ENCODE assay signal across 11 mouse cellular contexts in the genomic region with DNA sequence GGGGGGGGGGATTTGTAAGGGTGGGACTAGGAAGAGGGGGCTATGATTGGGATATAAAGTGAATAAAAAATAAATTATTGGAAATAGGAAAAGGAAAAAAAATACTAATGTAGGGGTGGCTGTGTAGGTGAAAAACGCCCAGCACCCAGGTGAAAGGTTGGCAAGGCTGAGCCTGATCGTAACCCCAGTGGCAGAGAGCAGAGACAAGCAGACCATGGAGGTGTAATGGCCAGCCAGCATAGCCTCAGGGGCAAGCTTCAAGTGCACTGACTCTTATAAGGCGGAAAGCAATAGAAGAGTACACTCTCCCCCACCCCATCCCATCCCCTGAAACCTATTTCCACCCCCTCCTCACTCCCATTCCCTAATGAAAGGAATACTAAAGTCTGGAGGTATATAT. TPM values are rescaled to one million over a fixed set of nuclear protein-coding genes. Genes with fewer than 3 reads are reported as not detected.
DNase-seq lines count a peak whose midpoint lies in the region; ATAC-seq lines count a peak whose summit lies in the region.
"Had no signal": no experiment of that assay in that cellular context is flagged by ENCODE, and none has a peak within 500 bp of the region (broad histone marks: within the 10 kb centered on the region; RNA-seq: fewer than 3 reads in every experiment).

No protein-coding gene starts in this region.

- H3K36me3 ChIP-seq in erythroblast, embryonic 14.5 days (ENCODE audit: control insufficient read depth), result peaks cover 25% of the 10 kb centered on the region
- H3K36me3 ChIP-seq in kidney, embryonic 16.5 days (ENCODE audit: insufficient read depth, low read length), result peaks cover 23% of the 10 kb centered on the region
- peaks cover 25% of the 10 kb centered on the region for H3K36me3 ChIP-seq in intestine, embryonic 14.5 days (ENCODE audit: control insufficient read depth, insufficient read depth, low read length)
- peaks cover 21% of the 10 kb centered on the region for H3K36me3 ChIP-seq in midbrain, embryonic 14.5 days (ENCODE audit: control insufficient read depth, insufficient read depth, low read length)

- H3K9me3 ChIP-seq in erythroblast, embryonic 14.5 days (ENCODE audit: control insufficient read depth, low read length), result no peaks in the 10 kb centered on the region
- H3K9me3 ChIP-seq in kidney, embryonic 16.5 days (ENCODE audit: low read length), result no peaks in the 10 kb centered on the region
- H3K9me3 ChIP-seq in intestine, embryonic 14.5 days (ENCODE audit: control insufficient read depth, low read length), result no peaks in the 10 kb centered on the region
- H3K9me3 ChIP-seq in midbrain, embryonic 14.5 days (ENCODE audit: control insufficient read depth, low read length), result no peaks in the 10 kb centered on the region

- no peak overlapping the region for H3K4me2 ChIP-seq in kidney, embryonic 16.5 days (replicated peaks; ENCODE audit: low read depth, low read length)
- peak overlapping the region; percentile 63; the same call in 1 of the 2 replicates for H3K4me2 ChIP-seq in intestine, embryonic 14.5 days (ENCODE audit: low read length)
- 0 out of 2 replicates have a peak overlapping the region, but pooled peaks have one; percentile 77 for H3K4me2 ChIP-seq in midbrain, embryonic 14.5 days (ENCODE audit: low read length)

- H3K27me3 ChIP-seq in erythroblast, embryonic 14.5 days (ENCODE audit: control insufficient read depth), result no peaks in the 10 kb centered on the region
- no peaks in the 10 kb centered on the region for H3K27me3 ChIP-seq in kidney, embryonic 16.5 days (ENCODE audit: insufficient read depth, low read length)
- no peaks in the 10 kb centered on the region for H3K27me3 ChIP-seq in intestine, embryonic 14.5 days (replicated peaks; ENCODE audit: control insufficient read depth, insufficient read depth, low read length)
- no peaks in the 10 kb centered on the region for H3K27me3 ChIP-seq in midbrain, embryonic 14.5 days (ENCODE audit: control insufficient read depth, insufficient read depth, low read length)

- H3K4me3 ChIP-seq in erythroblast, embryonic 14.5 days (replicated peaks), result peak overlapping the region; percentile 93
- no peak overlapping the region for H3K4me3 ChIP-seq in kidney, embryonic 16.5 days (ENCODE audit: low read length)
- no peak overlapping the region for H3K4me3 ChIP-seq in intestine, embryonic 14.5 days (ENCODE audit: low read depth, low read length)
- H3K4me3 ChIP-seq in midbrain, embryonic 14.5 days (replicated peaks; ENCODE audit: low read depth, low read length), result no peak overlapping the region; the same call in 1 of the 2 replicates

- peaks cover 35% of the 10 kb centered on the region for H3K4me1 ChIP-seq in erythroblast, embryonic 14.5 days (ENCODE audit: control insufficient read depth)
- peaks cover 21% of the 10 kb centered on the region for H3K4me1 ChIP-seq in kidney, embryonic 16.5 days (ENCODE audit: insufficient read depth, low read length)
- H3K4me1 ChIP-seq in intestine, embryonic 14.5 days (replicated peaks; ENCODE audit: control insufficient read depth, insufficient read depth, low read length), result peaks cover 10% of the 10 kb centered on the region
- peaks cover 14% of the 10 kb centered on the region for H3K4me1 ChIP-seq in midbrain, embryonic 14.5 days (ENCODE audit: control insufficient read depth, insufficient read depth, low read length)

- no peak for DNase-seq in kidney, adult 8-10 months
- no peak for DNase-seq in intestine, embryonic 14.5 days (ENCODE audit: low spot score)
- DNase-seq in midbrain, embryonic 14.5 days, result no peak
- DNase-seq in left cerebral cortex, postnatal 14 days (ENCODE audit: low spot score in 2 of 2), result no peak
- no peak for DNase-seq in thymus, adult 18-20 months
- DNase-seq: kidney, adult 11 months had no signal

- 78% methylated on average over 3 of the region's 3 CpGs for WGBS in kidney, embryonic 16.5 days
- 80% methylated on average over 3 of the region's 3 CpGs for WGBS in intestine, embryonic 14.5 days
- 90% methylated on average over 3 of the region's 3 CpGs for WGBS in midbrain, embryonic 14.5 days

- intact Hi-C loops in left cerebral cortex, postnatal 14 days (cut with DNase I), result loop anchor here (5.0 kb wide), 1 partner anchor 32 kb away; no protein-coding TSS in a partner anchor

- H3K27ac ChIP-seq in kidney, embryonic 16.5 days (ENCODE audit: low read length), result peak overlapping the region; percentile 89; the same call in 1 of the 2 replicates
- no peak overlapping the region; the same call in 1 of the 2 replicates for H3K27ac ChIP-seq in intestine, embryonic 14.5 days (ENCODE audit: low read depth)
- H3K27ac ChIP-seq in midbrain, embryonic 14.5 days (replicated peaks; ENCODE audit: low read depth, low read length), result no peak overlapping the region

- 0 out of 2 replicates have a peak overlapping the region, but pooled peaks have one; percentile 17 for H3K9ac ChIP-seq in kidney, embryonic 16.5 days (replicated peaks; ENCODE audit: low read length)
- no peak overlapping the region for H3K9ac ChIP-seq in intestine, embryonic 14.5 days (ENCODE audit: low read length)
- H3K9ac ChIP-seq in midbrain, embryonic 14.5 days (replicated peaks; ENCODE audit: low read length), result no peak overlapping the region

- no peak for ATAC-seq in erythroblast, adult 5-6 weeks (replicated peaks; ENCODE audit: low FRiP score, poor library complexity, severe bottlenecking)
- ATAC-seq in kidney, embryonic 16.5 days (ENCODE audit: low FRiP score, low TSS enrichment), result no peak
- no peak for ATAC-seq in intestine, embryonic 14.5 days (replicated peaks; ENCODE audit: low FRiP score, low TSS enrichment, low read depth)
- no peak for ATAC-seq in midbrain, embryonic 14.5 days (ENCODE audit: low FRiP score, low TSS enrichment)

RNA-seq across cellular contexts. Expression of gene Xbp1, which starts 0.8 kb away (rescaled TPM):
- polyA plus RNA-seq in erythroblast, embryonic 14.5 days (2012), result 0.70 and 1.1 TPM in 2 replicates
- 68.1 and 83.8 TPM in 2 replicates for total RNA-seq in erythroblast, adult 5-6 weeks (2015; ENCODE audit: low replicate concordance)
- 42.5 and 50.8 TPM in 2 replicates for total RNA-seq in erythroblast, adult 5-6 weeks (2017; ENCODE audit: low replicate concordance)
- 203 and 229 TPM in 2 replicates for polyA plus RNA-seq in kidney, embryonic 16.5 days (2015; fragmentation: Nextera tagmentation; extraction: Ambion mirVana)
- polyA plus RNA-seq in intestine, embryonic 14.5 days (2014; fragmentation: Nextera tagmentation; extraction: Ambion mirVana), result 168 and 202 TPM in 2 replicates
- polyA plus RNA-seq in midbrain, embryonic 14.5 days (2014; fragmentation: Nextera tagmentation; extraction: Ambion mirVana), result 130 and 138 TPM in 2 replicates
- 10 to 100 TPM; 79.2 to 97.0 TPM for total RNA-seq in left cerebral cortex, postnatal 14 days (2021)

RNA-seq across cellular contexts. Expression of gene Ccdc117, which starts 22.3 kb away (rescaled TPM):
- polyA plus RNA-seq in erythroblast, embryonic 14.5 days (2012), result 0.18 and 0.27 TPM in 2 replicates
- 2.7 and 5.6 TPM in 2 replicates for total RNA-seq in erythroblast, adult 5-6 weeks (2015; ENCODE audit: low replicate concordance)
- 9.5 and 10.4 TPM in 2 replicates for total RNA-seq in erythroblast, adult 5-6 weeks (2017; ENCODE audit: low replicate concordance)
- 19.7 and 22.1 TPM in 2 replicates for polyA plus RNA-seq in kidney, embryonic 16.5 days (2015; fragmentation: Nextera tagmentation; extraction: Ambion mirVana)
- polyA plus RNA-seq in intestine, embryonic 14.5 days (2014; fragmentation: Nextera tagmentation; extraction: Ambion mirVana), result 16.8 and 17.3 TPM in 2 replicates
- polyA plus RNA-seq in midbrain, embryonic 14.5 days (2014; fragmentation: Nextera tagmentation; extraction: Ambion mirVana), result 9.2 and 14.8 TPM in 2 replicates
- 10 to 100 TPM; 10.8 to 11.7 TPM for total RNA-seq in left cerebral cortex, postnatal 14 days (2021)

RNA-seq across cellular contexts. Expression of gene Ankrd36, which starts 49.8 kb away (rescaled TPM):
- not detected in 2 replicates for polyA plus RNA-seq in erythroblast, embryonic 14.5 days (2012)
- 0.63 TPM in 1 of 2 replicates, not detected in the other for total RNA-seq in erythroblast, adult 5-6 weeks (2015; ENCODE audit: low replicate concordance)
- total RNA-seq in erythroblast, adult 5-6 weeks (2017; ENCODE audit: low replicate concordance), result 4.6 TPM in 2 replicates
- polyA plus RNA-seq in kidney, embryonic 16.5 days (2015; fragmentation: Nextera tagmentation; extraction: Ambion mirVana), result not detected in 2 replicates
- not detected in 2 replicates for polyA plus RNA-seq in intestine, embryonic 14.5 days (2014; fragmentation: Nextera tagmentation; extraction: Ambion mirVana)
- polyA plus RNA-seq in midbrain, embryonic 14.5 days (2014; fragmentation: Nextera tagmentation; extraction: Ambion mirVana), result not detected in 2 replicates
- not detected for total RNA-seq in left cerebral cortex, postnatal 14 days (2021)
- total RNA-seq: left cerebral cortex, adult 8-10 months had no signal
- polyA plus RNA-seq: forebrain, embryonic 14.5 days had no signal

Comparison
In these comparisons a context has a peak if more than half of its experiments do, and no peak if none do; other contexts are left out.
1. RNA of gene Xbp1, which starts 0.8 kb away (polyA plus RNA-seq): 203 to 229 TPM in kidney, embryonic 16.5 days, 168 to 202 TPM in intestine, embryonic 14.5 days and 130 to 138 TPM in midbrain, embryonic 14.5 days; 0.70 to 1.1 TPM in erythroblast, embryonic 14.5 days; every median in the first group is over 10 times any median in the second.